Mouse (Mus musculus) kidney, postnatal 25 days (tissue): ENCODE measurements around the gene Slbp.
A peak's percentile ranks its signal among the peaks of the same experiment; 100 is the strongest.

Experiments used
- DNase-seq, 2 experiments: peaks; one replicate each; pipeline ENCODE4 v3.0.0; 2021; ENCODE audit warnings: mixed read lengths in 2 of 2

Gene Slbp

DNA sequence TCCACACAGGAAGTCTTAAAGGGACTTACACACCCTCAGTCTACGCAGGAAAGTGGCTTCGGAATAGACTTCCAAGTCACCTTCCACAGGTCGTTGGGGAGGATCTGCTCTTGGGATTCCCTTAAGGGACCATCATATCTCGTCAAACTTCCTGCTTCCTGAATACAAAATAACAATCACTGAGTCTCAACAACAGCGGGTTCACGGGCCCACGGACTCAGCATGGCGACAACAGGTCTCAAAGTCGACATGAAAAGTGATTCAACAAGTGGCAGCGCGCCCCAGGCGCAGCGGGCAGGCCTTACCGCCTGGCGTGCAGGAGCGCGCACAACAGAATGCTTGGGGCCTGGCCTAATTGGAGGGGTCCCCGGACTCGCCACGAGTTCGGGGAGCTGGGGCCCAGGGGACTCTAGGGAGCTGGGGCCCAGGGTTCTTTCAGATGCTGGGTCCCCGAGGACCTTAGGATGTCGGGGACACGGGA lies 23.5 kb downstream of the Slbp start:
- peak; percentile 35 to 72 for DNase-seq

DNA sequence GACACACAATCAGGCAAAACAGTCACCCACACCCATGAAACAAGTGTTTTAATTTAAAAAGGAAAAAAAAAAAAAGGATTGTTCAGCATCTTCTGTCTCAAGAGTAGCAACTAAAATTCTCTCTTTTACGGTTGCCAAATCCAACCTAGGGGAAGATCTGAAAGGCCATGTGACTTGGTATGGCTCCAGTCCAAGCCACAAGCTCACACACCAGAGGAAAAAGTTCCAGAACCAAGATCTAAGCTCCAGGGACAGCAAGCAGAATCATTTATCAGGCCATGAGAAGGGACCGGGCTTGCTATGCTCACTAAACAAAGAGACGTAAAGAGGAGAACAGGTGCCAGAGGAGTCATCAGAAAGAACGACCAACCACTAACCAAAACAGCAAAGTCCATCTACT lies 24.4 kb downstream of the Slbp start:
- peak; percentile 51 to 54 for DNase-seq

DNA sequence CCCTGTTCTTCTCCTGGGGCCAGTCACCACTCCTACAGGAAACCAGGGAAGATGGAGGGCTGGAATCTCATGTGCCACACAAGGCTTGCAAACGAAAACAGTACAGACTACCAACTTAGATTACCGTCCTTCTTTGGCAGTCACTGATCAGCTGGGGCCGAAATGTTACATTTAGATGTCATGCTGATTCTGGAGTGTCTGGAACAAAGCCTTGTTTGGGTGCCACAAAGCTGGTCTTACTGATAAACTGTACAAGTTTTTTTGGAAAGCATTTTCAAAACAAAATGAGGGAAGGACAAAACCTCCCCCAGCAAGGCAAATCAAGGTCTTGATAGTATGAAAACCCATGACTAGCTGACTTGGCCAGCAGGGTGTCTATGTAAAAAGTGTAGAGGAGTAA lies 28.6 kb downstream of the Slbp start:
- DNase-seq: no peak

DNA sequence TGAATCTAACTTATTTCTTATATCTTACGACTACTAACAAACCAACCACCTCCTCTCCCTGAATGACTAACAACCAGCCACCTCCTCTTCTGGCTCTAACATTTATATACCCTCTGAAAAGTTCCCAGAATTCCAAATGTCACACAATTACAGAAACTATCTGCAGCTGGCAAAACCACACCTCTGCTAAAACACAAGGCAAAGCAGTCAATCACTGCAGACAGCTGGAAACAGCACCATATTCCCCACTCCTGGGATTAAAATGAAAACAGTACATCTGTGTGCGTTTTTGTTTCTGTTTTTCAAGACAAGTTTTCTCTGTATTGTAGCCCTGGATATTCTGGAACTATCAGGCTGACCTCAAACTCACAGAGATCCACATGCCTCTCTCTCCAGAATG lies 29.7 kb downstream of the Slbp start:
- no peak for DNase-seq

DNA sequence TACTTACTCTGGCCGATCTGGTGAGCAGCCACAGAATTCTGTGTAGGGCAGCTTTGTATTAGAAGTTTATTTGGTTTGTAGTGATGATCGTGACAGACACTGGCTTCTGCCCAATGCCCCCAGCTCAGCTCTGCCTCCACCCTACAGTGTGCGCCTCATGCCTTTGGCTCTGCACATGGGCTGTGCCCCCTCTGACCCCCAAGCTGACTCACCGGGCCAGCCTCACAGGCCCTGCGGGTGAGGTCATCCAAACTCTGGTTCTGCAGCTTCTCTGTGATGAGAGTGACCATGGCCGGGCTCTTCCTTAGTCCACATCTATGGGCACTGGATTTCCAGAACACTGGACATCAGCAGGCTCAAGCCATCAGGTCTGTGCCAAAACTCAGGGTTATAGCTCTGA lies 38.0 kb downstream of the Slbp start:
- no peak for DNase-seq

DNA sequence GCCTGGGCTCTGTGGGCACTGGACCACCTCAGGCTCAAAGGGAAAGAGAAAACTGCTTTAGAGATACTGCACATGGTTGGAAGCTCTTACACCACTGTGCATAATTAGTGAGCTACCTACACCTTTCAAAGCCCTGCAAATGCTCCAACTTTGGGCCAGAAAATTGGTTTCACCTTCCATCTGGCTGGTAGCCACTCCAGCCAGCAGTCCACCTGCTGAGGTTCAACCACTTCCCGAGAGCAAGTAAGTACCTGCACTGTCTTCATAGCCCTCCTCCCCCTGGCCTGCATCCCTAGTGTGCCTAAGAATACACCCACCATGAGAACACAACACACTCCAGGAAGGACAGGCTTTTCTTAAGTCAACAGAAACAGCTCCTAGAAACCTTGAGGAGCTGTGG lies 40.6 kb downstream of the Slbp start:
- DNase-seq: no peak

DNA sequence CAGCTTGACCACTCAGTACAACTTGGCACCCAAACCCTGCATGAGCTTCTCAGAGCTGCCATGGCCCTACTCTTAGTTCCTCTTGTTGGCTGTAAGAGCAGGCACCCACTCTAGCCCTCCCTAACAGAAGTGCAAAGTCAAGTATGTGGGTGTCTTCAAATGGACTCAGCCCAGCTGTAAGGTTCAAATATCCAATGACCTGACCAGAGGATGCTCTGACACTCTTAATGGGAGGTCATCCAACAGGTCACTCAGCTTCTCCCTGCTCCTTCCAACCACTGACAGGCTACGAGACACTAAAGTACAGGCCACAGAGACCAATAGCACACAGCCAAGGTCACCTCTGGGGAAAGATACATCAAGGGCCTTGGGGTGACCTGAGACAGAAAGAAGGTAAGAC lies 43.1 kb downstream of the Slbp start:
- DNase-seq: no peak

DNA sequence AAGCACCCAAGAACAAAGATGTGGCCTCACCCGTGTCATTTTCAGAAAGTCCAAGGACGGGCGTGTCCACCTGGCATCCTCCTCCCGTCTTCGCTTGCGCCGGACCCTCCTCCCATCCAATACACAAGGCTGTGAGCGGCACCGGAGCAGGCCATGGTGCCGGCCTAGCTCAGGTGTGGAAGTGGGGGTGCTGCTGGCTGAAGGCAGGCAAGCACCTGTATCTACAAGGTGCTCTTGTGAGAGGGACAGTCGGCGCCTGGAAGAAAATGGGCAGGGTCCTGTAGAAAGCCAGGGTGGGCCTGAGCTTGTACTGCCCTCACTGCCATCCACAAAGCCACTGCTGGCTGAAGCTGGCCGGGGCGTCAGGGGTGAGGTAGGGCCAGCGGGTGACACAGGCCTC lies 44.9 kb downstream of the Slbp start:
- DNase-seq: no peak

DNA sequence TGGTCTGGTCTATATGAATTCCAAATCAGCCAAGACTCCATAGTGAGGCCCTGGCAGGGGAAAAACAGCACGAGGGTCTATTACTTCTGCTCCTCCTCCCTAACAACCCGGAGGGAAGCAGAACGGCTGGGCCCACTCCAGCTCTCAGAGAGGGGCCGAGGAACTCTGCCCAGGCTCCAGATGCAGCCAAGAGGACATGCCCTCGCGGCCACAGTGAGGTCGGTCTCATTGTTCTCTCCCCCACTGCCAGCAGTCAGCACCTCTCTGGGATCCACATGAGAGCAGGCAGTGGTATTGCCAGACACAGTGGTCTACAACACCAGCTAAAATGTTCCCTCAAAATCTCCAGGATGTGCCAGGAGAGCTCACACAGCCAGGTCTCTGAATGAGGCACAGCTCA lies 45.7 kb downstream of the Slbp start:
- DNase-seq: no peak

DNA sequence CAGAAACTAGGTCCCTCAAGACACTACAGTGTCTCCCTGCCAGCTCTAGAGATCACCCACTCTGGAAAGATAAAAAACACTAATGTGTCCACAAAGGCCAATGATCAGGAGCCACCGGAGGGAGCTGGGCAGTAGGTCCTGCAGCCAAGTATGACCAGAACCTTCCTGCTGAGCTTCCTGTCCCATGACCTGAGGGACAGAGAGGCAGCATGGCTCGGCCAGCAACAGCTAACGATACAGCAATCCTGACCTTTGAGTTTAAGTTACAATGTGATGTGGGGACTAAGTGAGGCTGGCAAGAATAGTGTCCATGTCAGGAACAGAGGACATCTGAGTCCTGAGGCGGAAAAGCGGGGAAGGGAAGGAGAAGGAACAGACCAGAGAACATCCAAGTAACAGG lies 47.1 kb downstream of the Slbp start:
- DNase-seq: no peak

DNA sequence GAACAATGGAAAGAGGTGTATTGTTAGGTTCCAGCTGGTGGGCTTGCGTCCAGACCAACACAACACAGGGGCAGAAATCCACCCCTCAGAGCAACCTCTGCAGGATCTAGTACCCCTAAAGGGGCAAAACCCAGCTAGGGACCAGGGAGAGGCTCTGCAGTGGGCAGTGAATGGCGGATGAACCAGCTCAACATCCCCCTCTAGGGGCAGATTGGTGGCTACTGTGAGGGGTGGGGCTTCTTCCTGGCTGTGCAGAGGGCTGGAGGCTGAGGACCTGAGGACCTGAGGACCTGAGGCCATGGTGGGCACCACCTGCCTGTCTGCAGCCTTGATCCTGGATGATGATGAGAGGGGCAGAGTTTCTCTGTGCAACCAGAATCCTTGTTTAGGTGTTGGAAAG lies 58.8 kb downstream of the Slbp start:
- DNase-seq: no peak

DNA sequence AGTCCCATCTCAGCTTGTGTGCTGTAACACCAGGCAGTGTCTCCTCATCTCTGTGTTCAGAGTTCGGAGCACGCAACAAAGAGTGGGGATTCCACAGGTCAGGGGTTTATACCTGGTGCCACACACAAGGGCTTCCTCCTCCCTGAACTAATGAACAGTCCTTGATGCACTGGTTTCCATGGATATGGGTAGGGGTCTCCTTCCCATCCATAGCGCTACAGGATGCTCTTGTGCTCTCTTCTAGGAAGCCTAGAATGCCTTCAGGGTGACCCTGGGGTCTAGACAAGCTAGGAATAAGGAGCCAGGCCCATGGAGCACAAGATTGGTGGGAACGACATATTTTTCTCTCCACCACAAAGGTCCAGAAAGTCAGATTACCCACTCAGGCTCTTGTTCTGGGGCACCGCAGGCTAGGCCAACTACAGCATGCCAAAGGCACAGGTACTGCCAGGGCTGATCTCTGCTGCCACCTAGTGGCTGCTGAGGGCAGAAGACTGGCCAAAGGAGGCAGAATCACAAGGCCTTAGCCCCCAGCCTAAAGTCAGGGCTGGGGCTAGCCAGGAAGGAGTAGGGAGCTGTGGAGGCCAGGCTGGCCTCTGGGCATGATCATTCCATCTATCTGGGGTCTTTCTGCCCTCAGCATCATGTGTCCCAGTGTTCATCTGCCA lies 63.0 kb downstream of the Slbp start:
- DNase-seq: peak; percentile 71 to 77

DNA sequence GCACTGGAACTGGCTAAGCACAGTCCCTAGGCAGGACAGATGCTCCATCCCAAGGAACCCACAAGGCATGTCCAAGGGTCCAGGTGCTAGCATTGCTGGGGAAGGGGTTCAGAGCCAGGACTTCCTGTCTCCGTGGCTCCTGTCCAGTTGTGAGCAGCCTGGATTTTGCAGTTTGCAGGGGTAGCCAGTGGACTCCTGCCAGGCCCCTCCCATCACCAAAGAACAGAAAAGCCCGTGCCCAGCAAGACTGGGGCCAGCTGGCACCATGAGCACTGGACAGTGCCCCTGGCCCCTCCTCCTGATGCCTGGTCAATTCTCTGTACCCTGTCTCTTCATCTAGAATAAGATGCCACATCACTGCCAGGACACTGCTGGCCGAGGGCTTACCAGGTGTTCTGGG lies 64.3 kb downstream of the Slbp start:
- DNase-seq: no peak

DNA sequence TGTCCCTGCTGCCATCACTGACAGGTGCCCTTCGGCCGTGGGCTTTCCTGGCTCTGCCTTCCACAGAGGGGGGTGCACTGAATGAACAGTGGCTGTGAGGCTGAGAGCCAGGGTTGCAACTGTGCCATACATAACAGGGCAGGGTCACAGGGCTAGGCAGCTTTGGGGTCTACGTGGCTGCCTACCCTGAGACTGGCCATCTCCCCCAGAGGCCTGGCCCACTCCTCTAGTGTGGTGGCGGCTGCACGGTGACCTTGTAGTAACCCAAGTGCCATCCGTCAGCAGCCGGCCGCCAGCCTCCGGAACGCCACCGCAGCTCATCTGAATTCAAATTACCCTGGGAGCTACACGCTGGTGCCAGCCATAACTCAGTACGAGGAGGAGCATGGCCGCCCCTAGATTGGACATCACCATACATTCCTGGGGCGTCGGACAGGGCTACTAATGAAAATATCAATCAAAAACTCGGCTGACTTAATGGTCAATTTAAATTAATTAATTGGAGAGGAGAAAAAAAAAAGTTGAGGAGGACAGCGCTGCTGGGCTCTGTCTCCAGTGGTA lies 64.8 kb downstream of the Slbp start:
- no peak for DNase-seq
